Mouse (Mus musculus) urinary bladder, adult 18-20 months (tissue): Measurements from ENCODE around the gene Ap1g2.

Experiments used
- DNase-seq, 2 experiments: peaks; one replicate each; pipeline ENCODE4 v3.0.0; 2022; ENCODE audit warnings: low spot score in 2 of 2, mixed read lengths in 2 of 2

Gene Ap1g2

GRCm38 (mm10) chr14:55105836-55106809, at the start of gene Ap1g2:
Gene Ap1g2 (minus strand): TSS chr14:55106593.
- peak; percentile 80 to 81 for DNase-seq

DNA sequence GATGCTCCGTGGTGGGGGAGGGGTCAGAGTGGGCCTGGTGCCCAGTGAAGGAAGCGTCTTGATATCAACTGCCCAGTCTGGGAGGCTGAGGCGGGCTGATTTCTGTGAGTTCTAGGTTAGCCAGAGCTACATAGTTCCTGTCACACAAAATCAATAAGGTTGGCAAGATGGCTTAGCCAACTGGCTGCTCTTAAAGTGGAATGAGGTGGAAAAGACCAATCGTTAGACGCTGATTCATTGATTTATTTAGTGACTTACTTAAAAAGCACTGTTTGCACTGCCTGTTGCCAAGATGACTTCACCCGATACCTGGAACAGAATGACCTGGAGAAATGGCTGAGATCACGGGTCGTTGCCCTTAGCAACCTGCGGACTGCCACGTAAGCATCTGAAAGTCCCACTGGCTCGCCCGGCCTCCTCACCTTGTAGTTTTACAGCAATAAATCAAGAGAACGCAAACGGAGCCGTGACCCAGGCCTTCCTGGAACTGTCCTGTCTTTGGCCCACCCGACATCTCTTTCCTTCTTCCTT, 46.6 kb upstream of the Ap1g2 start:
- peak in 1 of 2 experiments; percentile 24 for DNase-seq

GRCm38 (mm10) chr14:55152174-55152573, 45.8 kb upstream of the Ap1g2 start:
- DNase-seq, result no peak

GRCm38 (mm10) chr14:55150985-55151384, 44.6 kb upstream of the Ap1g2 start:
- no peak for DNase-seq

GRCm38 (mm10) chr14:55149041-55149440, 42.6 kb upstream of the Ap1g2 start:
- no peak for DNase-seq

- DNase-seq, result peak in 1 of 2 experiments; percentile 17
These were observed 42.0 kb upstream of the Ap1g2 start for GRCm38 (mm10) chr14:55148363-55148915.

- DNase-seq, result no peak
These were observed 40.5 kb upstream of the Ap1g2 start for GRCm38 (mm10) chr14:55146829-55147401.

DNA sequence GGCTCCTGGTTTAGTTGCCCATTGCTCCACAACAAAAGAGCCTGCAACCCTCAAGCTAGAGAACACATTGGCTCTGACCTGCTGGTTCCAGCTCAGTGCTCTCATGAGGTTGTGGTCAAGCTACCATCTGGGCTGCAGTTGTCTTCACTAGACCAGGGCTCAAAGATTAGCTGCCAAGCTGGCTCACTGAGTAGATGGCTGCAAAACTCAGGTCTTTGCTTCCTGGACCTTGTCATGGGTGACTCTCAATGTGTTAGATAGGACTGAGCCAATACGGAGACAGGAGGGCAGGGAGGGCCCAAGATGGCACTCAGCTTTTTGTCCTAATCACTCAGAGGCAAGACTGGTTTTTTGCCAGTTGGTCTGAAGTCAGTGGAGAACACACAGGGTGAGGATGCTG, 39.9 kb upstream of the Ap1g2 start:
- DNase-seq, result no peak

GRCm38 (mm10) chr14:55139313-55139712, 32.9 kb upstream of the Ap1g2 start:
- DNase-seq, result no peak

DNA sequence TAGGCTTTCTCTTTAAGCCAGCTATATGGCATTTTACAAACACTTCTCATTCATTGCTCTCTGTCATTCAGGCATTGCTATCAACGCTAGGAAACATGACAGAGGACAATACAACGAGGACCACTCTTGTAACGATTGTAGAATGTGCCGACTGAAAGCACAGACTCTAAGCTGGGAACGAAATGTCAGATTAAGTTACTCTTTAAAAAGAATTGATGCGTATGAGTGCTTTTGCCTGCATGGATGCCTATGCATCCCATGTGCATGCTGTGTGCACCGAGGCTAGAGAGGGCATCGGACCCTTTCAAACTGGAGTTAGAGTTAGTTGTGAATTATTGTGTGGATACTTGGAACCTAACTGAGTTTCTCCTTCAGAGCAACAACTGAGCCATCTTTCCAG, 29.3 kb upstream of the Ap1g2 start:
- no peak for DNase-seq

DNA sequence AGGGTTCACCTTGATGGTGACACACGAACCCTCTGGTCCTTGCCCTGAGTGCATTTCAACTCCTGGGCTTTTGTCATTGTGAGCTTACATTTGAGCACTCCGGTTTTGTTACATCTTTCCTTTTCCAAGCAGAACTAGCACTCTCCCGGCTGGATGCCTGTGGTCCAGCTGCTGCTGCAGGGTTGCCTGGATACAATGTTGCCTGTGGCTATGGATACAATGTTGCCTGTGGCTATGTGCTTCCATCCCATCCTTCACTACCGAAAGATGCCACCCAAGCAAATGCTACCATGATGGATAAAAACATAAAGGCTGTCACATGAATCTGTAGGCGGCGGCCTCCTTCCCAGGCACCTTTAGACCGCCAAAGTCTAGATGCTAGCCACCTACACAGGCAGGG, 20.1 kb upstream of the Ap1g2 start:
- DNase-seq, result no peak

- DNase-seq, result no peak
These were observed 19.3 kb upstream of the Ap1g2 start for GRCm38 (mm10) chr14:55125711-55126110.

DNA sequence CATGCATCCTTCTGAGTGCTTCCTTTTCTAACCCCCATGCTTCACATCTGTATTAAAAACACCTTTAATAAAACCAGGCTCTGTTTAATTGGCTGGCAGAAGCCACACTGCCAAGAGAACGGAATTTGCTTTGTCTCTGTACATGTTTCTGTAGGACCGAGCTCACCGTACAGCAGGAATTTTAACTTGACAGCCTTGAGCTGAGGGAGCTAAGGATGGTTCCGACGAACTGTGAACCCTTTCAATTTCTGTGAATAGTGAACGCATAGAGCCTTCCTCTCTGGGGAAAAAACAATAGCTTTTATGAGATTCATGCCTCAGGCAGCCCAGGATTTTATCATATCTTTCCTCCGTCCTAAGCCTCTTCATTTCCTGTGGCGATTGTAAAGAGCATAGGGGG, 16.0 kb upstream of the Ap1g2 start:
- DNase-seq, result no peak

DNA sequence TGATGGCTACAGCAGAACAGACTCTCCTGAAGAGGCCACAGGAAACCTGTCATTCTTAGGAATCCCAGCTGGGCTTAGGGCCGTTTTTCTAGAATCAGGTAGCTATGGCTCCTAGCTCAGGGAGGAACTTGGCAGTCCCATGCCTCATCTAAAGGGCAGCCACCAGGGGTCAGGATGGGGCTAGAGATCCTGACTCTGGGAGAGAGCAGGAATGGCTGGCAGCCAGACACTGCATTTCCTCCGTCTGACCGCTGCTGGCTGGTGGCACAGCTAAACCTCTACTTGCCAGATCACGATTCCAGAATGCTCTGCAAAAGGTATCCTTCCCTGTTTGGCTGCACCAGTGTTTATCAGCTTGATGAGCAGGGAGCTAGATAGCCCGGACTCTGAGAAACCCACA, 15.6 kb upstream of the Ap1g2 start:
- peak; percentile 52 to 58 for DNase-seq

DNA sequence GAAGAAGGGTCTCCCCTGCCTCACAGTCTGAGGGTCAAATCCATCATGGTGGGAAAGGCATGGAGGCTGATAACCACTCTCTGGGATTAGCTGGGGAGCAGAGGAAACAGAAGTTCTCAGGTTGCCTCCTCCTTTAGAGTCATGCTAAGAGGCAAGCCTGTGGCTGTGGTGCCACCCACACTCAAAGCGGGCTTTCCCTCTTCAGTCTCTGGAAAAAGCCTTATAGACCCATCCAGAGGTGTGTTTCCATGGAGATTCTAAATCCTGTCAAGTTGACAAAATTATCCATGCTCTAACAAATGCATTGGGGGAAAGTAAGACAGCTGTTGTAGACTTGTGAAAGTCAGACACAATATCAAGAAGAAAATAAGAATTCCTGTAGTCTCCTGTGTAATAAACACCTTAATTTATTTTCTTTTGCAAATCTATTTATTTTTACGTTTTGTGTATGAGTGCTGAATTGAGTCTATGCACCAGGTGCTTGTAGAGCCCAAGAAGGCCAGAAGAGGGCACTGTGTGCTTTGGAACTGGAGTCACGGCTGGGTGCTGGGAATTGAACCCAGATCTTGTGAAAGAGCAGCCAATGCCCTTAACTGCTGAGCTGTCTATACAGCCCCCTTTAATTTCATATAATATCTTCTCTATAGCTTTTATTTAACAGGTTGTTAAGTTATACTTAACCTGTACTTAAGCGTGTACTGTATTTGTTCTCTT, 13.2 kb upstream of the Ap1g2 start:
- no peak for DNase-seq

DNA sequence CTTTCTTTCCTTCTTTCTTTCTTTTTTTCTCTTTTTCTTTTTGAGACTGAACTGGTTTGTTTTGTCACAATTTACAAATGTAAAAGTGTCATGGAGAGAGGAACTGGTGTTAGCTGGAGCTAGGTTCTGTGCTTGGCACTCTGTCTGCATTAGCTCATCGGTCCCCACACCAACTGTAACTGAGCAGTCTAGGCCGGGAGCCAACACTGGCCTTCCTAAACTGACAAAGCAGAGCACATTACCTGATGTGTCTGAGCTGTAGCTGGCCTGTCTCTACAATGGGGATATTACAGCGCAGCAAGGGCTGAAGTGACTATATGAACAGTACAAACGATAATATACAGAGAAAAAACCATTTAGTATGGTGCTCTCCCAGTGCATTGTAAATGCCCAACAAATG, 12.5 kb upstream of the Ap1g2 start:
- DNase-seq, result no peak

- DNase-seq, result no peak
These were observed 10.2 kb upstream of the Ap1g2 start, which contains the start of gene Jph4 for GRCm38 (mm10) chr14:55116425-55117200. Gene Jph4 (minus strand): TSS chr14:55116935.

DNA sequence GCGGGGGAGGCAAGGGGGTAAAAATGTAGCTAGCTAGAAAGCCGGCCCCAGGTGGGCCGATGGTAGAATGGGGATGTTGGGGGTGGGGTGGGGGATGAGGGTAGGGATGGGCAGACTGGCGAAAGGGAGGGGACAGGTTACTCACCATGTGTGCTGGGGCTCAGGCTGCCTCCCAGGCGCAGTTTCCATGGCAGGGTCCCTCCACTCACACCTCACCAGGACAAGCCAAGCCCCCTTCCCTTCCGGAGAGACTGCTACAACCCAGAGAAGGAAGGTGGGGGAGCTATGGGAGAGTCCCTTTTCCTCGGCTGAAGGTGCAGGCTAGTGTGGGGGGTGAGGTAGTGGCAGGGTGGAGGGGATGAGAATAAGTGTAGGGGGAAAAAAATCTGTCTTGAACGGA, 9.5 kb upstream of the Ap1g2 start:
- no peak for DNase-seq

DNA sequence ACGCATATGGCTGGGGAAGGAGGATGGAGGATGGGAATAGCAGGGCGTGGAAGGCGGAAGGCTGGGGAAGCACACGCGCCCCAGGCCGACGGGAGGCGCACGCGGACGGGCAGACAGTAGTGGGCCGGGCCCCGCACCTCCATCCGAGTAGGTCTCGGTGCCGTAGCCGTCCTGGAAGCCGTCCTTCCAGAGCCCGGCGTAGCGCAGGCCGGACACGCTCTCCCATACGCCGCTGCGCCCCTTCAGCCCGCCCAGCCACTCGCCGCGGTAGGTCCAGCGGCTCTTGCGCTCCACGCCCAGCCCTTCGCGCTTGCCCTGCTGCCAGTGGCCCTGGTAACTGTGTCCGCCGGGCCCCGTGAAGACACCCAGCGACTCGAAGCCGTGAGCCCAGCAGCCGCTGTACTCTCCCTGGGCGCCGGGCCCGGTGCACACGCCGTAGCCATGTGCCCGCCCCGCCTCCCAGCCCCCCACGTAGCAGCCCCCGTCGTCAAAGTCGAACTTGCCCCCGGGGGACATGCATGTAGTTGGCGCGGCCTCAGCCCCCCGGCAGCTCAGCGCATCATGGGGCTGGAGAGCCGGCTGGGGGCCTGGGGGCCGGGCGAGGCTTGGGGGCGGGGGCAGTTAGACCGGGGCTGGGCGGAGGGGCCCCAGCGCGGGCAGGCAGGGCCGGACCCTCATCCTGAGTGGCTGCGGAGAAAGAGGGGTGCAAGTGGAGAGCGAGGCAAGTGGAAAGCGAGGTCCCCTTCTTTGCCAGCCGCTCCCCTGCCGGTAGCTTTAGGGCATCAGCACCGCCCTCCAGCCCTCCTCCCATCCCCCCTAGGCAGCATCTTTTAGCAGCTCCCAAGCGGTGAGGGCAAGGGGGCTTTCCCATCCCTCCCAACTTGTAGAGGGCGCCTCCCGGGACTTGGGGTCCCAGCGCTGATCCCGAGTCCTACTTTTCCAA, 8.6 kb upstream of the Ap1g2 start:
- peak in 1 of 2 experiments; percentile 54 for DNase-seq
